In genomic region chr4:56746345-56746744, GRCm38 (mm10) we compare ENCODE assay signal across 27 mouse cellular contexts. TPM values are rescaled to one million over a fixed set of nuclear protein-coding genes. Genes with fewer than 3 reads are reported as not detected.
DNase-seq lines count a peak whose midpoint lies in the region; ATAC-seq and TF ChIP-seq lines count a peak whose summit lies in the region.
"Had no signal": no experiment of that assay in that cellular context is flagged by ENCODE, and none has a peak within 500 bp of the region (broad histone marks: within the 10 kb centered on the region; RNA-seq: fewer than 3 reads in every experiment).

No protein-coding gene starts in this region.

- H3K4me3 ChIP-seq in embryonic facial prominence, embryonic 14.5 days (ENCODE audit: low read depth, low read length) = no peak overlapping the region
- no peak overlapping the region for H3K4me3 ChIP-seq in embryonic facial prominence, embryonic 10.5 days
- H3K4me3 ChIP-seq in kidney, postnatal 0 days (replicated peaks; ENCODE audit: low read depth, low read length) = no peak overlapping the region
- peak overlapping the region; percentile 7; the same call in 1 of the 2 replicates for H3K4me3 ChIP-seq in testis, adult 2 months (ENCODE audit: control insufficient read depth, low read depth, low read length)
- H3K4me3 ChIP-seq: embryonic facial prominence, embryonic 13.5 days; forebrain, embryonic 13.5 days; forebrain, embryonic 15.5 days had no signal

- no peak for TF ChIP-seq CTCF in kidney, postnatal 0 days (IDR thresholded peaks at IDR 0.05; ENCODE audit: low read depth)
- no peak for TF ChIP-seq CTCF in testis, adult 2 months (IDR thresholded peaks at IDR 0.05; ENCODE audit: control insufficient read depth, insufficient read depth, insufficient replicate concordance, low read depth, low read length)

- H3K4me2 ChIP-seq in embryonic facial prominence, embryonic 14.5 days (ENCODE audit: low read depth, low read length) = no peak overlapping the region
- no peak overlapping the region for H3K4me2 ChIP-seq in kidney, postnatal 0 days (ENCODE audit: low read length)
- H3K4me2 ChIP-seq: embryonic facial prominence, embryonic 13.5 days; forebrain, embryonic 13.5 days; forebrain, embryonic 15.5 days had no signal

- no peaks in the 10 kb centered on the region for H3K4me1 ChIP-seq in embryonic facial prominence, embryonic 14.5 days (ENCODE audit: control insufficient read depth, insufficient read depth, low read length)
- H3K4me1 ChIP-seq in embryonic facial prominence, embryonic 10.5 days = no peaks in the 10 kb centered on the region
- H3K4me1 ChIP-seq in kidney, postnatal 0 days (replicated peaks; ENCODE audit: insufficient read depth, low read length) = no peaks in the 10 kb centered on the region
- H3K4me1 ChIP-seq in testis, adult 2 months (ENCODE audit: control insufficient read depth, insufficient read depth, low read length) = no peaks in the 10 kb centered on the region; the same call in 1 of the 2 replicates
- H3K4me1 ChIP-seq: embryonic facial prominence, embryonic 13.5 days; forebrain, embryonic 13.5 days; forebrain, embryonic 15.5 days had no signal

- peak; percentile 28 for DNase-seq in embryonic facial prominence, embryonic 14.5 days (ENCODE audit: low spot score)
- DNase-seq in embryonic facial prominence, embryonic 10.5 days (ENCODE audit: low spot score) = no peak
- DNase-seq in kidney, postnatal 0 days (ENCODE audit: low spot score) = peak; percentile 29
- DNase-seq in kidney, adult 11 months = no peak
- DNase-seq in testis, postnatal 14 days (ENCODE audit: low spot score) = no peak
- no peak for DNase-seq in spleen, adult 18-20 months
- DNase-seq: adrenal gland, adult 8-10 months; adrenal gland, postnatal 14 days; adrenal gland, postnatal 36 days; B cell, adult 2 months; cerebellum, adult 11-12 months; cerebellum, adult 2 months; cerebellum, adult 9-10 months; cerebellum, postnatal 10 days; cerebellum, postnatal 25 days had no signal

- peak; percentile 45; the same call in 1 of the 2 replicates for ATAC-seq in embryonic facial prominence, embryonic 14.5 days (ENCODE audit: low read depth)
- ATAC-seq in kidney, postnatal 0 days (replicated peaks; ENCODE audit: low FRiP score, low read depth) = no peak
- ATAC-seq: activated CD4-positive, CD25-positive, alpha-beta regulatory T cell, adult 4 months; CD4-positive, CD25-positive, alpha-beta regulatory T cell, adult 4 months; forebrain, embryonic 13.5 days; forebrain, embryonic 15.5 days; Patski had no signal

- H3K9me3 ChIP-seq in embryonic facial prominence, embryonic 14.5 days (ENCODE audit: control insufficient read depth, low read length) = no peaks in the 10 kb centered on the region
- no peaks in the 10 kb centered on the region for H3K9me3 ChIP-seq in embryonic facial prominence, embryonic 10.5 days
- no peaks in the 10 kb centered on the region for H3K9me3 ChIP-seq in kidney, postnatal 0 days (replicated peaks; ENCODE audit: low read length)
- H3K9me3 ChIP-seq: embryonic facial prominence, embryonic 13.5 days; forebrain, embryonic 13.5 days; forebrain, embryonic 15.5 days; G1E had no signal

- H3K36me3 ChIP-seq in embryonic facial prominence, embryonic 14.5 days (ENCODE audit: control insufficient read depth, insufficient read depth, low read length) = peaks cover 62% of the 10 kb centered on the region
- H3K36me3 ChIP-seq in embryonic facial prominence, embryonic 10.5 days (replicated peaks) = peaks cover 80% of the 10 kb centered on the region
- H3K36me3 ChIP-seq in kidney, postnatal 0 days (ENCODE audit: insufficient read depth, low read length) = peaks cover 12% of the 10 kb centered on the region
- no peaks in the 10 kb centered on the region; the same call in 1 of the 2 replicates for H3K36me3 ChIP-seq in testis, adult 2 months (ENCODE audit: control insufficient read depth, insufficient read depth, low read length)

- no peak for TF ChIP-seq POLR2A in testis, adult 2 months (IDR thresholded peaks at IDR 0.05; ENCODE audit: control insufficient read depth, low read depth, low read length)

- no peak overlapping the region for H3K9ac ChIP-seq in embryonic facial prominence, embryonic 14.5 days (ENCODE audit: low read depth, low read length)
- no peak overlapping the region for H3K9ac ChIP-seq in kidney, postnatal 0 days (ENCODE audit: low read depth, low read length)
- H3K9ac ChIP-seq: embryonic facial prominence, embryonic 13.5 days; forebrain, embryonic 13.5 days; forebrain, embryonic 15.5 days had no signal

- WGBS in embryonic facial prominence, embryonic 14.5 days = 77% methylated on average over 2 of the region's 2 CpGs
- WGBS in embryonic facial prominence, embryonic 10.5 days = 94% methylated on average over 2 of the region's 2 CpGs
- WGBS in kidney, postnatal 0 days = 65% methylated on average over 2 of the region's 2 CpGs

- H3K27ac ChIP-seq in embryonic facial prominence, embryonic 14.5 days (replicated peaks; ENCODE audit: low read depth, low read length) = no peak overlapping the region
- H3K27ac ChIP-seq in embryonic facial prominence, embryonic 10.5 days (replicated peaks) = no peak overlapping the region
- no peak overlapping the region for H3K27ac ChIP-seq in kidney, postnatal 0 days
- H3K27ac ChIP-seq in testis, adult 2 months (ENCODE audit: control insufficient read depth, insufficient read depth, low read depth, low read length) = no peak overlapping the region
- H3K27ac ChIP-seq: embryonic facial prominence, embryonic 13.5 days; forebrain, embryonic 13.5 days; forebrain, embryonic 15.5 days had no signal

- no peaks in the 10 kb centered on the region for H3K27me3 ChIP-seq in embryonic facial prominence, embryonic 14.5 days (replicated peaks; ENCODE audit: control insufficient read depth, insufficient read depth, low read length)
- no peaks in the 10 kb centered on the region for H3K27me3 ChIP-seq in embryonic facial prominence, embryonic 10.5 days (replicated peaks; ENCODE audit: low read depth, poor library complexity, severe bottlenecking)
- H3K27me3 ChIP-seq in kidney, postnatal 0 days (ENCODE audit: insufficient read depth, low read length) = no peaks in the 10 kb centered on the region
- H3K27me3 ChIP-seq in testis, adult 2 months (ENCODE audit: control insufficient read depth, insufficient read depth, low read length) = no peaks in the 10 kb centered on the region
- H3K27me3 ChIP-seq: CH12.LX; embryonic facial prominence, embryonic 13.5 days; forebrain, embryonic 13.5 days; forebrain, embryonic 15.5 days; Patski had no signal

RNA-seq across cellular contexts. Expression of gene Actl7a, which starts 3.1 kb away (rescaled TPM):
- polyA plus RNA-seq in embryonic facial prominence, embryonic 14.5 days (2014; fragmentation: Nextera tagmentation; extraction: Ambion mirVana) = not detected in 2 replicates
- polyA plus RNA-seq in embryonic facial prominence, embryonic 10.5 days (2016; fragmentation: Nextera tagmentation; extraction: Ambion mirVana) = not detected in 2 replicates
- not detected in 2 replicates for polyA plus RNA-seq in kidney, postnatal 0 days (2015; fragmentation: Nextera tagmentation; extraction: Ambion mirVana)
- 629 and 638 TPM in 2 replicates for polyA plus RNA-seq in testis, adult 2 months (2012; rRNA removed)
- polyA plus RNA-seq: activated CD4-positive, CD25-positive, alpha-beta regulatory T cell, adult 4 months; CD4-positive, CD25-positive, alpha-beta regulatory T cell, adult 4 months; cerebellum, adult 2 months; cortical plate, adult 2 months; embryonic facial prominence, embryonic 11.5 days; embryonic facial prominence, embryonic 13.5 days; forebrain, embryonic 13.5 days; forebrain, embryonic 15.5 days; G1E; Patski had no signal

RNA-seq across cellular contexts. Expression of gene Actl7b, which starts 5.1 kb away (rescaled TPM):
- not detected in 2 replicates for polyA plus RNA-seq in embryonic facial prominence, embryonic 14.5 days (2014; fragmentation: Nextera tagmentation; extraction: Ambion mirVana)
- polyA plus RNA-seq in embryonic facial prominence, embryonic 10.5 days (2016; fragmentation: Nextera tagmentation; extraction: Ambion mirVana) = not detected in 2 replicates
- not detected in 2 replicates for polyA plus RNA-seq in kidney, postnatal 0 days (2015; fragmentation: Nextera tagmentation; extraction: Ambion mirVana)
- polyA plus RNA-seq in testis, adult 2 months (2012; rRNA removed) = 1,338 and 1,445 TPM in 2 replicates
- polyA plus RNA-seq: activated CD4-positive, CD25-positive, alpha-beta regulatory T cell, adult 4 months; CD4-positive, CD25-positive, alpha-beta regulatory T cell, adult 4 months; embryonic facial prominence, embryonic 11.5 days; embryonic facial prominence, embryonic 13.5 days; forebrain, embryonic 11.5 days; forebrain, embryonic 13.5 days; forebrain, embryonic 15.5 days; Patski had no signal

RNA-seq across cellular contexts. Expression of gene Gm26657, which starts 6.5 kb away (rescaled TPM):
- not detected in 2 replicates for polyA plus RNA-seq in embryonic facial prominence, embryonic 14.5 days (2014; fragmentation: Nextera tagmentation; extraction: Ambion mirVana)
- not detected in 2 replicates for polyA plus RNA-seq in embryonic facial prominence, embryonic 10.5 days (2016; fragmentation: Nextera tagmentation; extraction: Ambion mirVana)
- not detected in 2 replicates for polyA plus RNA-seq in kidney, postnatal 0 days (2015; fragmentation: Nextera tagmentation; extraction: Ambion mirVana)
- polyA plus RNA-seq in testis, adult 2 months (2012; rRNA removed) = 2.4 and 2.8 TPM in 2 replicates
- polyA plus RNA-seq: activated CD4-positive, CD25-positive, alpha-beta regulatory T cell, adult 4 months; CD4-positive, CD25-positive, alpha-beta regulatory T cell, adult 4 months; cerebellum, adult 2 months; cortical plate, adult 2 months; embryonic facial prominence, embryonic 11.5 days; embryonic facial prominence, embryonic 13.5 days; forebrain, embryonic 11.5 days; forebrain, embryonic 13.5 days; forebrain, embryonic 15.5 days; G1E had no signal

RNA-seq across cellular contexts. Expression of gene Elp1, which starts 55.8 kb away (rescaled TPM):
- polyA plus RNA-seq in embryonic facial prominence, embryonic 14.5 days (2014; fragmentation: Nextera tagmentation; extraction: Ambion mirVana) = 56.8 and 74.8 TPM in 2 replicates
- 92.5 and 92.9 TPM in 2 replicates for polyA plus RNA-seq in embryonic facial prominence, embryonic 10.5 days (2016; fragmentation: Nextera tagmentation; extraction: Ambion mirVana)
- 24.9 and 25.8 TPM in 2 replicates for polyA plus RNA-seq in kidney, postnatal 0 days (2015; fragmentation: Nextera tagmentation; extraction: Ambion mirVana)
- polyA plus RNA-seq in testis, adult 2 months (2012; rRNA removed) = 7.7 and 7.8 TPM in 2 replicates

RNA-seq across cellular contexts. Expression of gene Fam206a, which starts 55.8 kb away (rescaled TPM):
- 17.6 and 18.6 TPM in 2 replicates for polyA plus RNA-seq in embryonic facial prominence, embryonic 14.5 days (2014; fragmentation: Nextera tagmentation; extraction: Ambion mirVana)
- 27.6 and 28.1 TPM in 2 replicates for polyA plus RNA-seq in embryonic facial prominence, embryonic 10.5 days (2016; fragmentation: Nextera tagmentation; extraction: Ambion mirVana)
- 11.5 and 12.4 TPM in 2 replicates for polyA plus RNA-seq in kidney, postnatal 0 days (2015; fragmentation: Nextera tagmentation; extraction: Ambion mirVana)
- 13.5 and 14.0 TPM in 2 replicates for polyA plus RNA-seq in testis, adult 2 months (2012; rRNA removed)

Comparison
In these comparisons a context has a peak if more than half of its experiments do, and no peak if none do; other contexts are left out.
1. DNase-seq: peak in embryonic facial prominence, embryonic 14.5 days (single experiment) and kidney, postnatal 0 days (single experiment); none in embryonic facial prominence, embryonic 10.5 days (single experiment), kidney, adult 11 months (single experiment), testis, postnatal 14 days (single experiment) and spleen, adult 18-20 months (0 of 2).
2. RNA of gene Actl7a, which starts 3.1 kb away (polyA plus RNA-seq): 629 to 638 TPM in testis, adult 2 months; not detected in embryonic facial prominence, embryonic 14.5 days, not detected in embryonic facial prominence, embryonic 10.5 days and not detected in kidney, postnatal 0 days; every median in the first group is over 100 times any median in the second.
3. RNA of gene Actl7b, which starts 5.1 kb away (polyA plus RNA-seq): 1,338 to 1,445 TPM in testis, adult 2 months; not detected in embryonic facial prominence, embryonic 14.5 days, not detected in embryonic facial prominence, embryonic 10.5 days and not detected in kidney, postnatal 0 days; every median in the first group is over 1,000 times any median in the second.